Mouse (Mus musculus) MEL (cell line): ENCODE data around the gene Rfx2. TPM values are rescaled to one million over a fixed set of nuclear protein-coding genes. Genes with fewer than 3 reads are reported as not detected.

Experiments
- DNase-seq: peaks from one replicate; pipeline ENCODE4 v3.0.0; 2011; ENCODE audit warnings: low read depth, low spot score
- H3K27ac ChIP-seq: 2 replicates; pipeline ENCODE4 v1.5.1; 2012; ENCODE audit warnings: low read depth, mild to moderate bottlenecking, control low read depth, low read length, moderate library complexity; ENCODE audit not compliant: control insufficient read depth
- H3K27me3 ChIP-seq, 2 experiments: fragments of 150-350 bp in 1 of 2; sonication (generic) in 1 of 2; 2 replicates each; pipeline ENCODE4 v1.6.1; 2012; ENCODE audit warnings: low read length in 2 of 2, mild to moderate bottlenecking in 2 of 2, improper control_type of control experiment in 1 of 2, moderate library complexity in 1 of 2; ENCODE audit not compliant: insufficient read depth in 2 of 2, control insufficient read depth in 1 of 2
- H3K36me3 ChIP-seq, 2 experiments: 2 replicates each; pipeline ENCODE4 v1.6.1; 2012 to 2014; ENCODE audit warnings: low read length in 2 of 2, improper control_type of control experiment in 1 of 2, inconsistent platforms in 1 of 2, mild to moderate bottlenecking in 1 of 2; ENCODE audit not compliant: insufficient read depth in 2 of 2, control insufficient read depth in 1 of 2
- H3K4me1 ChIP-seq, 2 experiments: fragments of 150-350 bp in 1 of 2; sonication (generic) in 1 of 2; 2 replicates each; pipeline ENCODE4 v1.6.1; 2012; ENCODE audit warnings: low read length in 2 of 2, improper control_type of control experiment in 1 of 2, mild to moderate bottlenecking in 1 of 2; ENCODE audit not compliant: insufficient read depth in 2 of 2, control insufficient read depth in 1 of 2
- H3K4me3 ChIP-seq, 2 experiments: fragments of 150-350 bp in 1 of 2; sonication (generic) in 1 of 2; 2 replicates each; pipeline ENCODE4 v1.5.1; 2012; ENCODE audit warnings: low read depth in 2 of 2, low read length in 2 of 2, mild to moderate bottlenecking in 2 of 2, moderate library complexity in 2 of 2, control low read depth in 1 of 2, improper control_type of control experiment in 1 of 2; ENCODE audit not compliant: control insufficient read depth in 1 of 2, insufficient read depth in 1 of 2
- H3K79me2 ChIP-seq: 2 replicates; pipeline ENCODE4 v1.6.1; 2012; ENCODE audit warnings: mild to moderate bottlenecking, low read length, moderate library complexity; ENCODE audit not compliant: control insufficient read depth, poor library complexity, insufficient read depth
- H3K9ac ChIP-seq: 2 replicates; pipeline ENCODE4 v1.6.1; 2012; ENCODE audit warnings: low read depth, mild to moderate bottlenecking, control low read depth, low read length, moderate library complexity; ENCODE audit not compliant: control insufficient read depth, poor library complexity, severe bottlenecking
- H3K9me3 ChIP-seq: fragments of 150-350 bp; sonication (generic); replicated peaks from 2 replicates; pipeline ENCODE4 v1.6.1; 2012; ENCODE audit warnings: mild to moderate bottlenecking, low read length, improper control_type of control experiment, moderate library complexity; ENCODE audit not compliant: insufficient read depth
- BHLHE40 ChIP-seq: IDR thresholded peaks from 2 replicates; pipeline ENCODE4 v1.6.1; 2012; ENCODE audit warnings: low read depth, mild to moderate bottlenecking, inconsistent platforms, low read length, improper control_type of control experiment, borderline replicate concordance
- CHD1 ChIP-seq: IDR thresholded peaks from 2 replicates; pipeline ENCODE4 v1.6.1; 2012; ENCODE audit warnings: low read depth, mild to moderate bottlenecking, inconsistent platforms, low read length, improper control_type of control experiment
- E2F4 ChIP-seq: IDR thresholded peaks from 2 replicates; pipeline ENCODE4 v1.6.1; 2011; ENCODE audit warnings: low read depth, low read length, improper control_type of control experiment, borderline replicate concordance
- ELF1 ChIP-seq: IDR thresholded peaks from 2 replicates; pipeline ENCODE4 v1.6.1; 2014; ENCODE audit warnings: low read depth, mild to moderate bottlenecking, inconsistent platforms, low read length, improper control_type of control experiment, moderate library complexity
- EP300 ChIP-seq, 2 experiments: IDR thresholded peaks; 2 replicates each; pipeline ENCODE4 v1.6.1; 2011; ENCODE audit warnings: improper control_type of control experiment in 2 of 2, low read length in 2 of 2, low read depth in 1 of 2, mild to moderate bottlenecking in 1 of 2
- ETS1 ChIP-seq: IDR thresholded peaks from 2 replicates; pipeline ENCODE4 v1.6.1; 2012; ENCODE audit warnings: low read depth, mild to moderate bottlenecking, inconsistent platforms, low read length, improper control_type of control experiment, moderate library complexity
- GATA1 ChIP-seq: IDR thresholded peaks from 2 replicates; pipeline ENCODE4 v1.6.1; 2011; ENCODE audit warnings: low read depth, low read length, improper control_type of control experiment
- HCFC1 ChIP-seq: IDR thresholded peaks from 2 replicates; pipeline ENCODE4 v1.6.1; 2012; ENCODE audit warnings: low read depth, mild to moderate bottlenecking, inconsistent platforms, low read length, improper control_type of control experiment, moderate library complexity
- MAX ChIP-seq: IDR thresholded peaks from 2 replicates; pipeline ENCODE4 v1.6.1; 2011; ENCODE audit warnings: low read length, improper control_type of control experiment
- MAZ ChIP-seq: IDR thresholded peaks from 2 replicates; pipeline ENCODE4 v1.6.1; 2012; ENCODE audit warnings: low read depth, mild to moderate bottlenecking, inconsistent platforms, low read length, improper control_type of control experiment
- MXI1 ChIP-seq: IDR thresholded peaks from 2 replicates; pipeline ENCODE4 v1.6.1; 2011; ENCODE audit warnings: mild to moderate bottlenecking, low read depth, low read length, improper control_type of control experiment
- MYB ChIP-seq: IDR thresholded peaks from 2 replicates; pipeline ENCODE4 v1.6.1; 2011; ENCODE audit warnings: mild to moderate bottlenecking, low read depth, low read length, improper control_type of control experiment
- NELFE ChIP-seq: IDR thresholded peaks from 2 replicates; pipeline ENCODE4 v1.6.1; 2011; ENCODE audit warnings: low read depth, low read length, improper control_type of control experiment
- NRF1 ChIP-seq: IDR thresholded peaks from 2 replicates; pipeline ENCODE4 v1.6.1; 2014; ENCODE audit warnings: low read depth, mild to moderate bottlenecking, inconsistent platforms, low read length, improper control_type of control experiment, moderate library complexity; ENCODE audit not compliant: poor library complexity, insufficient read depth, severe bottlenecking
- POLR2A ChIP-seq, 2 experiments: IDR thresholded peaks; 2 replicates each; pipeline ENCODE4 v1.6.1; 2011 to 2012; ENCODE audit warnings: low read length in 2 of 2, mild to moderate bottlenecking in 2 of 2, control low read depth in 1 of 2, improper control_type of control experiment in 1 of 2, low read depth in 1 of 2, moderate library complexity in 1 of 2; ENCODE audit not compliant: control insufficient read depth in 1 of 2, insufficient read depth in 1 of 2, poor library complexity in 1 of 2
- SMC3 ChIP-seq: IDR thresholded peaks from 2 replicates; pipeline ENCODE4 v1.6.1; 2011; ENCODE audit warnings: low read depth, low read length, improper control_type of control experiment
- TAL1 ChIP-seq: IDR thresholded peaks from 2 replicates; pipeline ENCODE4 v1.6.1; 2012; ENCODE audit warnings: mild to moderate bottlenecking, inconsistent platforms, low read length, moderate library complexity, mixed read lengths
- TBP ChIP-seq: IDR thresholded peaks from 2 replicates; pipeline ENCODE4 v1.8.0; 2011; ENCODE audit warnings: low read depth, low read length, improper control_type of control experiment
- TCF12 ChIP-seq: IDR thresholded peaks from 2 replicates; pipeline ENCODE4 v1.6.1; 2014; ENCODE audit warnings: low read depth, mild to moderate bottlenecking, inconsistent platforms, low read length, improper control_type of control experiment, moderate library complexity
- USF1 ChIP-seq: IDR thresholded peaks from 2 replicates; pipeline ENCODE4 v1.6.1; 2014; ENCODE audit warnings: low read depth, mild to moderate bottlenecking, inconsistent platforms, low read length, improper control_type of control experiment, moderate library complexity
- USF2 ChIP-seq, 2 experiments: IDR thresholded peaks; 2 replicates each; pipeline ENCODE4 v1.6.1; 2011 to 2012; ENCODE audit warnings: improper control_type of control experiment in 2 of 2, low read length in 2 of 2, borderline replicate concordance in 1 of 2, inconsistent platforms in 1 of 2, low read depth in 1 of 2, mild to moderate bottlenecking in 1 of 2; ENCODE audit not compliant: insufficient read depth in 1 of 2
- ZC3H11A ChIP-seq: IDR thresholded peaks from 2 replicates; pipeline ENCODE4 v1.6.1; 2012; ENCODE audit warnings: low read depth, mild to moderate bottlenecking, inconsistent platforms, low read length, improper control_type of control experiment
- polyA plus RNA-seq, 2 experiments: library from polyadenylated mRNA; stranded (reverse) in 1 of 2; unstranded in 1 of 2; fragments of >175 nt in 1 of 2; fragments of >200 nt in 1 of 2; gene quantifications; 2 replicates each; pipeline versions ENCODE4 v1.2.1 to v1.2.4; 2012; ENCODE audit warnings: low replicate concordance in 2 of 2, low read depth in 1 of 2; ENCODE audit not compliant: insufficient read length in 2 of 2, insufficient read depth in 1 of 2, missing spikeins in 1 of 2
- total RNA-seq: library from RNA; depleted of rRNA; stranded (reverse); fragments of 300-350 nt; gene quantifications from 2 replicates; pipeline ENCODE4 v1.2.3, GENCODE M21; 2012

Gene Rfx2
- total and polyA plus RNA-seq, 3 experiments = 7.5 to 29.2 TPM; not detected in 1

GRCm38 (mm10) chr17:56819694-56820111 lies 11.1 kb downstream of the Rfx2 start:
- no peaks in the 10 kb centered on the region for H3K9me3 ChIP-seq
- H3K4me1 ChIP-seq = no peaks in the 10 kb centered on the region
- no peak overlapping the region for H3K9ac ChIP-seq
- H3K4me3 ChIP-seq = no peak overlapping the region
- H3K36me3 ChIP-seq = peaks cover 0 to 2% of the 10 kb centered on the region in 2 experiments; a peak in 1 of 4 replicates
- no peak overlapping the region for H3K27ac ChIP-seq
- no peaks in the 10 kb centered on the region for H3K79me2 ChIP-seq
- TF ChIP-seq MAX (no peak), BHLHE40 (no peak), SMC3 (no peak), POLR2A (IDR thresholded peaks at IDR 0.05; ENCODE audit: control insufficient read depth in 1 of 2, insufficient read depth in 1 of 2, low read depth in 1 of 2, low read length in 2 of 2, poor library complexity in 1 of 2) (no peak), MXI1 (no peak), USF1 (no peak), CHD1 (no peak), ETS1 (no peak), NRF1 (no peak), ELF1 (no peak), EP300 (IDR thresholded peaks at IDR 0.05; ENCODE audit: low read depth in 1 of 2, low read length in 2 of 2) (no peak), MYB (no peak)
- no peaks in the 10 kb centered on the region for H3K27me3 ChIP-seq
- DNase-seq = no peak

- Histone ChIP-seq H3K36me3 (peaks cover 0 to 2% of the 10 kb centered on the region in 2 experiments; a peak in 1 of 4 replicates), H3K27ac (no peak overlapping the region), H3K9ac (no peak overlapping the region), H3K79me2 (no peaks in the 10 kb centered on the region), H3K4me3 (no peak overlapping the region), H3K9me3 (no peaks in the 10 kb centered on the region), H3K27me3 (no peaks in the 10 kb centered on the region), H3K4me1 (no peaks in the 10 kb centered on the region)
- no peak for DNase-seq
- no peak for TF ChIP-seq GATA1
- TF ChIP-seq USF1 = no peak
- TF ChIP-seq TCF12 = no peak
- TF ChIP-seq MAZ = no peak
- TF ChIP-seq MAX = no peak
- TF ChIP-seq E2F4 = no peak
- no peak for TF ChIP-seq ETS1
- no peak for TF ChIP-seq ZC3H11A
- no peak for TF ChIP-seq TAL1
- no peak for TF ChIP-seq HCFC1
- no peak for TF ChIP-seq MXI1
- no peak for TF ChIP-seq POLR2A (IDR thresholded peaks at IDR 0.05; ENCODE audit: control insufficient read depth in 1 of 2, insufficient read depth in 1 of 2, low read depth in 1 of 2, low read length in 2 of 2, poor library complexity in 1 of 2)
- TF ChIP-seq NELFE = no peak
- no peak for TF ChIP-seq TBP
- TF ChIP-seq USF2 (IDR thresholded peaks at IDR 0.05; ENCODE audit: borderline replicate concordance in 1 of 2, insufficient read depth in 1 of 2, low read depth in 1 of 2, low read length in 2 of 2) = no peak
- TF ChIP-seq EP300 (IDR thresholded peaks at IDR 0.05; ENCODE audit: low read depth in 1 of 2, low read length in 2 of 2) = no peak
Measured at GRCm38 (mm10) chr17:56819032-56819545, 11.7 kb downstream of the Rfx2 start.
